Comparison of ENCODE assay signal across 11 mouse cellular contexts in the genomic region with DNA sequence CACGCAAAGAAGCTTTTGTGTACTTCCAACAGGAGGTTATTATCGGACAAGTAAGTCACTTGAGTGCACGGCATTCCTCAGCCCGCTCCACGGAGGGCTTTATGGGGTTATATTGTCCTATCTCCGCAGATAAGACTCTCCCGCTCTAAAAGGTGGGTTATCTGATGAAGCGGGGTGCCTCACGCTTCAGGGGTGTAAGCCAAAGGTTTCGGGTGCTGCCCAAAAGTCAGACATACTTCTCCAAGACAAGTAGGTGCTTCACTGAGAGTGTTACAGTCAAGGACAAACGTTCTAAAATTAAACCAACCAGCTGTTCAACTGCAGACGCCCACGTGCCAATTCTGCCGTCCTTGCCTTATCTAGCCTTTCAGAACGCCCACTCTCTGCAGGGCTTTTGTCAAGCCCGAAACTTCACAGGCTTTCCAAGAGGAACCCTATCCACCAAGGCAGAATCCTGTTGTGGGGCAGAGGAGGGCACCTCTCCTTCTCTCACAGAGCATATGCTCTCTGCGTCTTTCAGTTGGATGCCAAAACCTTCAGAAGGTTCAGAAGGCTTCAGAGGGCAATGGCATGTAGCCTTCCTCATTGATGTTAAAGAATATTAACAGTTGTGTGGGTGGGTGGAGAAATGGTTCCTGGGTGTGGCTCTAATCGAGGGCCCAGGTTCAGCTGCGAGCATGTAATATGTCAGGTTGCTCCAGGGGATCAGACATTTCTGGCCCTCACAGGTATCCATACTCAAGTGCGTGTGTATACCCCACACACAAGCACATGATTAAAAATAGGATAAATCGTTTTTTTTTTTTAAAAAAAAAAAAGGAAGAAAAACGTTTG. TPM values are rescaled to one million over a fixed set of nuclear protein-coding genes. Genes with fewer than 3 reads are reported as not detected.
DNase-seq lines count a peak whose midpoint lies in the region; ATAC-seq and TF ChIP-seq lines count a peak whose summit lies in the region.
"Had no signal": no experiment of that assay in that cellular context is flagged by ENCODE, and none has a peak within 500 bp of the region (broad histone marks: within the 10 kb centered on the region; RNA-seq: fewer than 3 reads in every experiment).

No protein-coding gene starts in this region.

- no peaks in the 10 kb centered on the region; the same call in 1 of the 2 replicates for H3K9me3 ChIP-seq in heart, embryonic 16.5 days (replicated peaks; ENCODE audit: control insufficient read depth, low read length)
- H3K9me3 ChIP-seq in liver, embryonic 14.5 days (ENCODE audit: control insufficient read depth, low read length), result no peaks in the 10 kb centered on the region
- H3K9me3 ChIP-seq: embryonic facial prominence, embryonic 12.5 days; limb, embryonic 12.5 days had no signal

- H3K4me1 ChIP-seq in heart, embryonic 16.5 days (ENCODE audit: control insufficient read depth, insufficient read depth, low read length), result peaks cover 10% of the 10 kb centered on the region
- H3K4me1 ChIP-seq in liver, embryonic 14.5 days (replicated peaks; ENCODE audit: control insufficient read depth in 2 of 2, insufficient read depth in 2 of 2, low read length in 1 of 2), result peaks cover 39 to 42% of the 10 kb centered on the region in 2 experiments
- H3K4me1 ChIP-seq: embryonic facial prominence, embryonic 12.5 days; limb, embryonic 12.5 days had no signal

- 31% methylated on average over 22 of the region's 22 CpGs for WGBS in heart, embryonic 16.5 days
- WGBS in liver, embryonic 14.5 days (ENCODE audit: insufficient replicate concordance), result 24% methylated on average over 22 of the region's 22 CpGs

- H3K27me3 ChIP-seq in heart, embryonic 16.5 days (ENCODE audit: control insufficient read depth, insufficient read depth, low read length), result no peaks in the 10 kb centered on the region
- H3K27me3 ChIP-seq in liver, embryonic 14.5 days (ENCODE audit: control insufficient read depth, insufficient read depth, low read length), result no peaks in the 10 kb centered on the region
- H3K27me3 ChIP-seq: embryonic facial prominence, embryonic 12.5 days; limb, embryonic 12.5 days; Patski had no signal

- peak; percentile 23; the same call in 1 of the 2 replicates for TF ChIP-seq EP300 in liver, embryonic 14.5 days (IDR thresholded peaks at IDR 0.05; ENCODE audit: low read depth)

- H3K9ac ChIP-seq in heart, embryonic 16.5 days (ENCODE audit: low read length), result peak overlapping the region; percentile 47; the same call in 1 of the 2 replicates
- peak overlapping the region; percentile 60 for H3K9ac ChIP-seq in liver, embryonic 14.5 days (replicated peaks)
- H3K9ac ChIP-seq: embryonic facial prominence, embryonic 12.5 days; limb, embryonic 12.5 days had no signal

- no peaks in the 10 kb centered on the region for H3K36me3 ChIP-seq in heart, embryonic 16.5 days (ENCODE audit: control insufficient read depth, insufficient read depth)
- no peaks in the 10 kb centered on the region for H3K36me3 ChIP-seq in liver, embryonic 14.5 days (replicated peaks; ENCODE audit: control insufficient read depth, insufficient read depth, low read depth)
- H3K36me3 ChIP-seq: embryonic facial prominence, embryonic 12.5 days; limb, embryonic 12.5 days had no signal

- TF ChIP-seq CTCF in liver, embryonic 14.5 days (IDR thresholded peaks at IDR 0.05; ENCODE audit: low read depth), result no peak

- H3K4me3 ChIP-seq in heart, embryonic 16.5 days (ENCODE audit: low read length), result peak overlapping the region; percentile 38
- H3K4me3 ChIP-seq in liver, embryonic 14.5 days (ENCODE audit: insufficient read depth in 1 of 2, low read depth in 2 of 2, low read length in 2 of 2), result peak overlapping the region; percentile 14 to 32
- H3K4me3 ChIP-seq: embryonic facial prominence, embryonic 12.5 days; limb, embryonic 12.5 days had no signal

- peak; percentile 16 for DNase-seq in spleen, adult 12 weeks (ENCODE audit: low spot score)
- no peak for DNase-seq in spleen, postnatal 36 days (ENCODE audit: low spot score in 2 of 2)
- no peak for DNase-seq in liver, embryonic 14.5 days (ENCODE audit: low read depth in 3 of 3, low spot score in 3 of 3)
- DNase-seq in Muller cell, postnatal 12 days (ENCODE audit: inconsistent ontology term), result no peak
- no peak for DNase-seq in cerebellum, postnatal 10 days
- DNase-seq in T-cell, adult 2 months (ENCODE audit: low spot score), result no peak

- peak overlapping the region; percentile 93 for H3K27ac ChIP-seq in heart, embryonic 16.5 days (ENCODE audit: low read length)
- H3K27ac ChIP-seq in liver, embryonic 14.5 days, result peak overlapping the region; percentile 68
- H3K27ac ChIP-seq: embryonic facial prominence, embryonic 12.5 days; limb, embryonic 12.5 days had no signal

- ATAC-seq in heart, embryonic 16.5 days (replicated peaks; ENCODE audit: extremely low read depth, insufficient read depth, low FRiP score), result peak; percentile 84
- ATAC-seq in liver, embryonic 14.5 days (ENCODE audit: insufficient read depth), result peak; percentile 71
- no peak for ATAC-seq in megakaryocyte, adult 5-6 weeks (ENCODE audit: poor library complexity, severe bottlenecking)
- ATAC-seq: Patski had no signal

- peak overlapping the region; percentile 66 for H3K4me2 ChIP-seq in heart, embryonic 16.5 days (ENCODE audit: low read depth, low read length)
- peak overlapping the region; percentile 66 for H3K4me2 ChIP-seq in liver, embryonic 14.5 days (ENCODE audit: low read depth)
- H3K4me2 ChIP-seq: embryonic facial prominence, embryonic 12.5 days; limb, embryonic 12.5 days had no signal

RNA-seq across cellular contexts. Expression of a gene that starts 32.4 kb away (rescaled TPM):
- polyA plus RNA-seq in heart, embryonic 16.5 days (2015; fragmentation: Nextera tagmentation; extraction: Ambion mirVana), result 2.8 and 5.0 TPM in 2 replicates
- polyA plus RNA-seq in liver, embryonic 14.5 days (2012; rRNA removed), result 0.44 and 0.52 TPM in 2 replicates
- 0.05 and 0.11 TPM in 2 replicates for polyA plus RNA-seq in liver, embryonic 14.5 days (2014; fragmentation: Nextera tagmentation; extraction: Ambion mirVana)
- 0.66 and 0.76 TPM in 2 replicates for total RNA-seq in megakaryocyte, adult 5-6 weeks (2015)
- total RNA-seq in megakaryocyte, adult 5-6 weeks (2017), result 0.18 and 0.57 TPM in 2 replicates
